Mouse (Mus musculus) kidney, adult 2 months (tissue): ENCODE results near the gene Sox15.

ENCODE experiments used
- CTCF ChIP-seq: fragments of 200-500 bp; conservative IDR thresholded peaks from 2 replicates; pipeline ENCODE4 v1.5.1; 2011; ENCODE audit warnings: low read depth, mild to moderate bottlenecking, control low read depth, low read length, moderate library complexity, mixed read lengths; ENCODE audit not compliant: insufficient read depth, insufficient read length
- POLR2A ChIP-seq: fragments of 200-500 bp; IDR thresholded peaks from one replicate; pipeline ENCODE4 v1.6.1; 2011; ENCODE audit warnings: low read depth, low read length, control low read depth

DNA sequence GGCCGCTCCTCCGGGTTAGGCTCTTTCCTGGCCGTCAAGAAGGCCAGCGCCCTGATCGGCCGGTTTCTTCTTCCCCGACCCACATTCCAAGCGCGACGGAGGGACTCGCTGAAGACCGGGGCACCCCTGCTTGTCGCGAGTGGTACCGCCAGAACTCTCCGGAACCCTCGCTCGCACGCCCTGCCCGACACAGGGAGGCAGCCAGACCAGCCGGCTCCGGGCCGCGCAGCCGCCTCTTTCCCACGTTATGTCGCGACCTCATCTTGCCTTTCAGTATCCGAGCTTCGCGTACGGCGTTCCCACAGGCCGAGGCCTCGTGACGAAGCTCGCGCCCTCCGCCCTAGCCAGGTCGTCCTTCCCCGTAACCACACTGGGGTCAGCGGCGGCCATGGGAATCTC, 16.6 kb downstream of the Sox15 start:
- TF ChIP-seq POLR2A (no peak), CTCF (no peak)
